Mouse (Mus musculus) gastrocnemius, postnatal 14 days (tissue): ENCODE measurements around the gene Krtap22-2. TPM values are rescaled to one million over a fixed set of nuclear protein-coding genes. Genes with fewer than 3 reads are reported as not detected.
"Not testable (repeated sequence)": the region's sequence is repeated elsewhere in the genome, so short reads cannot be mapped to it uniquely, and the experiment has no call there.

ENCODE experiments used
- DNase-seq: peaks from one replicate; pipeline ENCODE4 v3.0.0; 2021; ENCODE audit warnings: mixed read lengths
- intact Hi-C: fragments of 180-260 bp; cut with DNase I; formaldehyde crosslinking; loops from one replicate; pipeline ENCODE4 v1.15.1; 2025; ENCODE audit warnings: low total_unique reads
- long read RNA-seq, 2 experiments: library from polyadenylated mRNA; stranded (forward); transcript quantifications; one replicate each; pipeline ENCODE4 v2.0.0; 2021
- total RNA-seq, 2 experiments: library from RNA; stranded (reverse); gene quantifications; 2 replicates each; pipeline ENCODE4 v1.2.3; 2021

The Krtap22-2 gene
- total RNA-seq, result not detected
- long read RNA-seq, experiment 1, result 0 reads
- long read RNA-seq, experiment 2, result 0 reads

DNA sequence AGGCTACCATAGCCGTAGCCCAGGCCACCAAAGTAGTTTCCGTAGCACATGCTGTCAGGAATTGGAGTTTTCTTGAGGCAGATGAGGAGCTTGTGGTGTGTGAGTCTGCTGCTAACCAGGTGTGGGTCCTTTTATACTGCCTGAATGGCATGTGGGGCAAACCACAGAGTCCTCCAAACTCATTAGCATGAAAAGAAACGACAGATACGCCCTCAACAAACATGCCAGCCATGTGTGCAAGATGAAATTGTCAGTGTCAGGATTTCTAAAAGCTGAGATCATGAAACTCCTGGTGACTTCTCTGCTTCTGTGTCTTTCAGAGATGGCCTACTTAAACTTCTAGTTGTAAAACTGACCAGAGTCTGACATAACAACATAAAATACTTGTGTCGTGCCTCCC lies at the start of gene Krtap22-2:
Gene Krtap22-2, minus strand, starts transcription at position 101 of the 400 bp plus-strand sequence.
- DNase-seq, result no peak
- intact Hi-C loops, result no loop called here

DNA sequence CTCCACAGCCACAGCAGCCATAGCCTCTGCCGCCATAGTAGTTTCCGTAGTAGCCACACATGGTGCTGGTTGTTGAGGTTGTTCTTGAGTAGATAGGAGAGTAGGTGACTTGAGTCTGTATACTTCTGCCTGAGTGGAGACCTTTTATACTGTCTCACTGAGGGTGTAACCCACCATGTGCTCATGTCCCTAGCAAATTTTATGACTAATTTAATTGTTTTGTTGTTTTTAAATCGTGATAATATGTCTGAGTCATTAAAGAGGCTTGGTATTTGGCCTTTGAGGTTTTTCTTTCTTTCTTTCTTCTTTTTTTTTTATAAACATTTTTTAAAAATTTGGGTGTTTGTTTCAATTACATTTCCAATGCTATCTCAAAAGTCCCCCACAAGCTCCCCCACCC lies 37.2 kb upstream of the Krtap22-2 start, which contains the start of gene Krtap6-5:
Gene Krtap6-5, minus strand, starts transcription at position 101 of the 400 bp plus-strand sequence.
- no peak for DNase-seq
- intact Hi-C loops, result no loop called here

DNA sequence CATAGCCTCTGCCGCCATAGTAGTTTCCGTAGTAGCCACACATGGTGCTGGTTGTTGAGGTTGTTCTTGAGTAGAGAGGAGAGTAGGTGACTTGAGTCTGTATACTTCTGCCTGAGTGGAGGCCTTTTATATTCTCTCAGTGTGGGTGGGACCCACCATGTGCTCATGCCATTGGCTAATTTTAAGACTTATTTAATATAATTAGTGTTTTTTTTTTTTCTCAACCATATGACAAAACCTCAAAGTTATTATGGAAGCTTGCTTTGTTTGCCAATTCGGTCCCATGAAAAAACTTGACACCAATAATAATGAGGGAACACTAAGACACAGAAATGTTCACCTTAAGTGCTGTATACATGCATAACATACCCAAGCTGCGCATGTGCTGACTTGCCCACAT lies 30.8 kb upstream of the Krtap22-2 start, which contains the start of gene Gm10228:
Gene Gm10228, minus strand, starts transcription at position 101 of the 400 bp plus-strand sequence.
- intact Hi-C loops, DNase-seq: not testable (repeated sequence)

DNA sequence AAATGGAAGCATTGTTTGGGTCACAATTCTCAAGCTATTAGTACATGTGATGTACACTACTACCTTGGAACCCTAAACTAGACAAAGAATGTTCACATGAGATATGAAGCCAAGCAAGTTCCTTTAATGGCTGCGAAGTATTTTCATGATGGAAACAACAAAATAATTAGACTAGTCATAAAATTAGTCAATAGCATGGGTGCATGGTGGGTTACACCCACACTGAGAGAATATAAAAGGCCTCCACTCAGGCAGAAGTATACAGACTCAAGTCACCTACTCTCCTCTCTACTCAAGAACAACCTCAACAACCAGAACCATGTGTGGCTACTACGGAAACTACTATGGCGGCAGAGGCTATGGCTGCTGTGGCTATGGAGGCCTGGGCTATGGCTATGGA lies 20.8 kb upstream of the Krtap22-2 start, which contains the start of gene Krtap6-1:
Gene Krtap6-1, plus strand, starts transcription at position 301 of the 400 bp plus-strand sequence.
- DNase-seq, intact Hi-C loops: not testable (repeated sequence)

DNA sequence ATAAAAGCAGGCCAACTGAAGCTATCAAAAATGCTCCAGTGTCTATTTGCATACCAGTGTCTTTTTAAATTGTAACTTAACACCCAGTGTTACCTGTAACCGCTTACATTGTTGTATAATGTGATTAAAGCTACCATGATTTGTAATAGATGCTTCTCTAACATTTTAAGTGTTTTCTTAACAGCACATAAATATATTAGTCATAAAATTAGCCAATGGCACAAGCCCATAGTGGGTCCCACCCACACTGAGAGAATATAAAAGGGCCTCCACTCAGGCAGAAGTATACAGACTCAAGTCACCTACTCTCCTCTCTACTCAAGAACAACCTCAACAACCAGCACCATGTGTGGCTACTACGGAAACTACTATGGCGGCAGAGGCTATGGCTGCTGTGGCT lies 4.4 kb upstream of the Krtap22-2 start, which contains the start of gene Gm10229:
Gene Gm10229, plus strand, starts transcription at position 301 of the 400 bp plus-strand sequence.
- intact Hi-C loops, DNase-seq: not testable (repeated sequence)

DNA sequence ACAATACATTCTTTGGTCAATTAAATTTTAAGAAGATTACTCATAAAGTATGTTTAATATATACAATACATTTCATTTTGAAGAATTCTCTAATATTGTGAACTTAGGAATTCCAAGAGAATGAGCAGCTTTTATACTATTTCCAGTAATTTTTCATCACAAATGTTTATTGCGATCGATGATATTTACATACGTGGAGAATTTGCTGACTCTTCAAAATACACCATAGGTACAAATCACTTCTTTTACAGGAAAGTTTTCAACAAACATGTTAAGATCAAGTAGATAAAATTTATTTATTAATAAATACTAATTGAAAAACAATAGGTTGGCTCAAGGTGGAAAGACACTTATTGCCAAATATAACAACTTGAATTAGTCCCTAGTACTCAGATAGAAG lies 3.4 kb upstream of the Krtap22-2 start:
- intact Hi-C loops, result no loop called here
- DNase-seq, result no peak

DNA sequence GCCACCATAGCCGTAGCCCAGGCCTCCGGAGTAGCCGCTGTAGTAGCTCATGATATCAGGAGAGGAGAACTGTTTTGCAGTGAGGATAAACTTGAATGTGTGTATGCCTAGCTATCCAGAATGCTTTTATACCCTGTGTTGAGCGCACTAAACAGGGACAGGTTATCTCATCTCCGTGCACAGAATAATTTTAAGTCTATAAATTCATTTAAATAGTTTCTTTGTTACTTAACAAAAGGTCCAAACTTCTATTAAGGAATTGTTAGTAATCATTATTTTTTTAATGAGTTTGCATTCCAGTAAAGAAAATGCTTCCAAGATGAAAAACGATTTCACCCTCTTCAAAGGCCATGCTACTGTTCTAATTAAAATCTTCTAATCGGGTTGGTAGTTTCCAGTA lies 47.8 kb downstream of the Krtap22-2 start, which contains the start of gene Krtap16-3:
Gene Krtap16-3, minus strand, starts transcription at position 101 of the 400 bp plus-strand sequence.
- DNase-seq, result no peak
- intact Hi-C loops, result no loop called here

Other genes with a start within 250 kb of the Krtap22-2 start
- not detected for gene 2310057N15Rik, start 236.6 kb downstream of the Krtap22-2 start, total RNA-seq
- not detected for gene Gm5965, start 232.9 kb downstream of the Krtap22-2 start, total RNA-seq
- not detected for gene Gm20741, start 198.5 kb downstream of the Krtap22-2 start, total RNA-seq
- not detected for gene Krtap15, start 190.5 kb downstream of the Krtap22-2 start, total RNA-seq
- gene Krtap14, start 184.6 kb downstream of the Krtap22-2 start, total RNA-seq, result not detected
- not detected for gene Krtap19-1, start 141.3 kb downstream of the Krtap22-2 start, total RNA-seq
- gene Krtap19-2, start 136.5 kb downstream of the Krtap22-2 start, total RNA-seq, result not detected
- not detected for gene Krtap19-3, start 132.7 kb downstream of the Krtap22-2 start, total RNA-seq
- gene Krtap19-4, start 125.7 kb downstream of the Krtap22-2 start, total RNA-seq, result not detected
- gene Krtap19-5, start 114.3 kb downstream of the Krtap22-2 start, total RNA-seq, result not detected
- gene Krtap19-9b, start 78.5 kb downstream of the Krtap22-2 start, total RNA-seq, result not detected
- not detected for gene Krtap16-3, start 47.9 kb downstream of the Krtap22-2 start, total RNA-seq
- gene Gm10229, start 4.5 kb upstream of the Krtap22-2 start, total RNA-seq, result not detected
- not detected for gene Krtap6-1, start 20.9 kb upstream of the Krtap22-2 start, total RNA-seq
- not detected for gene Gm10228, start 30.7 kb upstream of the Krtap22-2 start, total RNA-seq
- gene Krtap6-5, start 37.1 kb upstream of the Krtap22-2 start, total RNA-seq, result not detected
- gene 1110025L11Rik, start 53.2 kb upstream of the Krtap22-2 start, total RNA-seq, result not detected
- gene Krtap6-3, start 73.3 kb upstream of the Krtap22-2 start, total RNA-seq, result not detected
- gene Gm6358, start 130.1 kb upstream of the Krtap22-2 start, total RNA-seq, result not detected
- not detected for gene Gm10061, start 140.3 kb upstream of the Krtap22-2 start, total RNA-seq
- not detected for gene Gm9789, start 147.2 kb upstream of the Krtap22-2 start, total RNA-seq
- not detected for gene Gm7735, start 158.7 kb upstream of the Krtap22-2 start, total RNA-seq
- not detected for gene 1110057P08Rik, start 164.0 kb upstream of the Krtap22-2 start, total RNA-seq
- gene Krtap20-2, start 195.1 kb upstream of the Krtap22-2 start, total RNA-seq, result not detected